Comparison of ENCODE assay signal across 18 mouse cellular contexts in genomic region chr8:107377346-107377745, GRCm38 (mm10).
"Had no signal": no experiment of that assay in that cellular context is flagged by ENCODE, and none has a peak within 500 bp of the region (broad histone marks: within the 10 kb centered on the region; RNA-seq: fewer than 3 reads in every experiment).

No protein-coding gene starts in this region.

- H3K27ac ChIP-seq: midbrain, embryonic 10.5 days; midbrain, embryonic 13.5 days; midbrain, embryonic 15.5 days; neural tube, embryonic 13.5 days; neural tube, embryonic 15.5 days had no signal

- H3K4me1 ChIP-seq: midbrain, embryonic 10.5 days; midbrain, embryonic 13.5 days; midbrain, embryonic 15.5 days; neural tube, embryonic 13.5 days; neural tube, embryonic 15.5 days had no signal

- H3K4me2 ChIP-seq: lung, embryonic 14.5 days; midbrain, embryonic 13.5 days; midbrain, embryonic 15.5 days; neural tube, embryonic 13.5 days; neural tube, embryonic 15.5 days had no signal

- H3K9ac ChIP-seq: lung, embryonic 14.5 days; midbrain, embryonic 13.5 days; midbrain, embryonic 15.5 days; neural tube, embryonic 13.5 days; neural tube, embryonic 15.5 days had no signal

- H3K9me3 ChIP-seq: midbrain, embryonic 10.5 days; midbrain, embryonic 13.5 days; midbrain, embryonic 15.5 days; neural tube, embryonic 13.5 days; neural tube, embryonic 15.5 days had no signal

- ATAC-seq: midbrain, embryonic 13.5 days; midbrain, embryonic 15.5 days had no signal

- H3K4me3 ChIP-seq: midbrain, embryonic 10.5 days; midbrain, embryonic 13.5 days; midbrain, embryonic 15.5 days; myocyte; neural tube, embryonic 13.5 days; neural tube, embryonic 15.5 days had no signal

- DNase-seq: lung, adult 18-20 months; lung, embryonic 14.5 days; lung, postnatal 10 days; lung, postnatal 4 days; retina, postnatal 1 day; right cerebral cortex, adult 18-20 months; right cerebral cortex, postnatal 25 days; right cerebral cortex, postnatal 4 days; spleen, adult 18-20 months; thymus, adult 18-20 months; thymus, postnatal 14 days; thymus, postnatal 36 days had no signal

- H3K27me3 ChIP-seq: midbrain, embryonic 13.5 days; midbrain, embryonic 15.5 days; neural tube, embryonic 13.5 days; neural tube, embryonic 15.5 days had no signal
